Mouse (Mus musculus): ENCODE data around the gene Klhdc3. TPM values are rescaled to one million over a fixed set of nuclear protein-coding genes. Genes with fewer than 3 reads are reported as not detected.
A peak's percentile ranks its signal among the peaks of the same experiment; 100 is the strongest.

Gene Klhdc3
- polyA plus RNA-seq, 1 experiment, result 254 TPM

GRCm38 (mm10) chr17:46703971-46704886 is 23.5 kb upstream of the Klhdc3 start:
- Histone ChIP-seq H3K27ac (ENCODE audit: insufficient read depth, low read length) (no peak overlapping the region), H3K4me1 (ENCODE audit: control insufficient read depth, insufficient read depth, low read length) (peaks cover 10% of the 10 kb centered on the region), H3K4me3 (ENCODE audit: insufficient read depth, low read length) (peak overlapping the region; percentile 14)
- TF ChIP-seq POLR2A (IDR thresholded peaks at IDR 0.05; ENCODE audit: extremely low read depth, insufficient read depth, low read length), result no peak
- no peak for TF ChIP-seq CTCF (IDR thresholded peaks at IDR 0.05; ENCODE audit: extremely low read depth, insufficient read depth, low read length)

GRCm38 (mm10) chr17:46702506-46702905 is 21.8 kb upstream of the Klhdc3 start:
- Histone ChIP-seq H3K4me3 (ENCODE audit: insufficient read depth, low read length) (peak overlapping the region; percentile 14), H3K4me1 (ENCODE audit: control insufficient read depth, insufficient read depth, low read length) (peaks cover 10% of the 10 kb centered on the region), H3K27ac (ENCODE audit: insufficient read depth, low read length) (0 out of 2 replicates have a peak overlapping the region, but pooled peaks have one; percentile 5)
- TF ChIP-seq POLR2A (IDR thresholded peaks at IDR 0.05; ENCODE audit: extremely low read depth, insufficient read depth, low read length), result no peak
- TF ChIP-seq CTCF (IDR thresholded peaks at IDR 0.05; ENCODE audit: extremely low read depth, insufficient read depth, low read length), result no peak

GRCm38 (mm10) chr17:46702100-46702499 is 21.4 kb upstream of the Klhdc3 start:
- 0 out of 2 replicates have a peak overlapping the region, but pooled peaks have one; percentile 5 for H3K27ac ChIP-seq (ENCODE audit: insufficient read depth, low read length)
- peaks cover 10% of the 10 kb centered on the region for H3K4me1 ChIP-seq (ENCODE audit: control insufficient read depth, insufficient read depth, low read length)
- H3K4me3 ChIP-seq (ENCODE audit: insufficient read depth, low read length), result peak overlapping the region; percentile 14; the same call in 1 of the 2 replicates
- TF ChIP-seq POLR2A (IDR thresholded peaks at IDR 0.05; ENCODE audit: extremely low read depth, insufficient read depth, low read length) (no peak), CTCF (IDR thresholded peaks at IDR 0.05; ENCODE audit: extremely low read depth, insufficient read depth, low read length) (no peak)

GRCm38 (mm10) chr17:46701489-46701888 is 20.8 kb upstream of the Klhdc3 start:
- H3K4me1 ChIP-seq (ENCODE audit: control insufficient read depth, insufficient read depth, low read length), result peaks cover 10% of the 10 kb centered on the region
- H3K27ac ChIP-seq (ENCODE audit: insufficient read depth, low read length), result no peak overlapping the region
- TF ChIP-seq POLR2A (IDR thresholded peaks at IDR 0.05; ENCODE audit: extremely low read depth, insufficient read depth, low read length) (no peak), CTCF (IDR thresholded peaks at IDR 0.05; ENCODE audit: extremely low read depth, insufficient read depth, low read length) (no peak)
- H3K4me3 ChIP-seq (ENCODE audit: insufficient read depth, low read length), result peak overlapping the region; percentile 14

- no peak for TF ChIP-seq CTCF (IDR thresholded peaks at IDR 0.05; ENCODE audit: extremely low read depth, insufficient read depth, low read length)
- no peak for TF ChIP-seq POLR2A (IDR thresholded peaks at IDR 0.05; ENCODE audit: extremely low read depth, insufficient read depth, low read length)
- Histone ChIP-seq H3K27ac (ENCODE audit: insufficient read depth, low read length) (no peak overlapping the region), H3K4me1 (ENCODE audit: control insufficient read depth, insufficient read depth, low read length) (peaks cover 10% of the 10 kb centered on the region), H3K4me3 (ENCODE audit: insufficient read depth, low read length) (no peak overlapping the region)
Observed at GRCm38 (mm10) chr17:46699912-46700311, 19.2 kb upstream of the Klhdc3 start.

GRCm38 (mm10) chr17:46699245-46699644 is 18.5 kb upstream of the Klhdc3 start:
- Histone ChIP-seq H3K27ac (ENCODE audit: insufficient read depth, low read length) (no peak overlapping the region), H3K4me1 (ENCODE audit: control insufficient read depth, insufficient read depth, low read length) (peaks cover 10% of the 10 kb centered on the region), H3K4me3 (ENCODE audit: insufficient read depth, low read length) (no peak overlapping the region)
- no peak for TF ChIP-seq POLR2A (IDR thresholded peaks at IDR 0.05; ENCODE audit: extremely low read depth, insufficient read depth, low read length)
- no peak for TF ChIP-seq CTCF (IDR thresholded peaks at IDR 0.05; ENCODE audit: extremely low read depth, insufficient read depth, low read length)

GRCm38 (mm10) chr17:46698515-46698914 is 17.8 kb upstream of the Klhdc3 start:
- Histone ChIP-seq H3K27ac (ENCODE audit: insufficient read depth, low read length) (no peak overlapping the region), H3K4me3 (ENCODE audit: insufficient read depth, low read length) (no peak overlapping the region), H3K4me1 (ENCODE audit: control insufficient read depth, insufficient read depth, low read length) (peaks cover 9% of the 10 kb centered on the region)
- TF ChIP-seq CTCF (IDR thresholded peaks at IDR 0.05; ENCODE audit: extremely low read depth, insufficient read depth, low read length), result no peak
- TF ChIP-seq POLR2A (IDR thresholded peaks at IDR 0.05; ENCODE audit: extremely low read depth, insufficient read depth, low read length), result no peak

- Histone ChIP-seq H3K27ac (ENCODE audit: insufficient read depth, low read length) (no peak overlapping the region), H3K4me1 (ENCODE audit: control insufficient read depth, insufficient read depth, low read length) (no peaks in the 10 kb centered on the region), H3K4me3 (ENCODE audit: insufficient read depth, low read length) (no peak overlapping the region)
- TF ChIP-seq POLR2A (IDR thresholded peaks at IDR 0.05; ENCODE audit: extremely low read depth, insufficient read depth, low read length), result no peak
- TF ChIP-seq CTCF (IDR thresholded peaks at IDR 0.05; ENCODE audit: extremely low read depth, insufficient read depth, low read length), result no peak
Observed at GRCm38 (mm10) chr17:46694517-46695063, 13.9 kb upstream of the Klhdc3 start.

- Histone ChIP-seq H3K4me1 (ENCODE audit: control insufficient read depth, insufficient read depth, low read length) (no peaks in the 10 kb centered on the region), H3K27ac (ENCODE audit: insufficient read depth, low read length) (no peak overlapping the region), H3K4me3 (ENCODE audit: insufficient read depth, low read length) (no peak overlapping the region)
- TF ChIP-seq POLR2A (IDR thresholded peaks at IDR 0.05; ENCODE audit: extremely low read depth, insufficient read depth, low read length) (no peak), CTCF (IDR thresholded peaks at IDR 0.05; ENCODE audit: extremely low read depth, insufficient read depth, low read length) (no peak)
Observed at GRCm38 (mm10) chr17:46691390-46691789, 10.7 kb upstream of the Klhdc3 start.

Measured in cortical plate, adult 2 months (tissue).